Mouse (Mus musculus) adrenal gland (tissue): ENCODE results near the gene Abcc8.
"Not testable (repeated sequence)": the region's sequence is repeated elsewhere in the genome, so short reads cannot be mapped to it uniquely, and the experiment has no call there.

ENCODE experiments used
- intact Hi-C: fragments of 180-260 bp; cut with DNase I; formaldehyde crosslinking; loops from one replicate; pipeline ENCODE4 v1.15.1; 2025
- long read RNA-seq, 2 experiments: library from polyadenylated mRNA; unstranded; transcript quantifications; one replicate each; pipeline ENCODE4 v2.0.0; 2020; ENCODE audit warnings: borderline replicate concordance in 1 of 2; ENCODE audit not compliant: insufficient replicate concordance in 1 of 2

The Abcc8 gene
- long read RNA-seq, experiment 1 = 0 reads
- long read RNA-seq, experiment 2 = 0 reads

GRCm38 (mm10) chr7:46179431-46180275 lies at the start of gene Abcc8:
Gene Abcc8 (minus strand): TSS chr7:46180033.
- intact Hi-C loops = no loop called here

DNA sequence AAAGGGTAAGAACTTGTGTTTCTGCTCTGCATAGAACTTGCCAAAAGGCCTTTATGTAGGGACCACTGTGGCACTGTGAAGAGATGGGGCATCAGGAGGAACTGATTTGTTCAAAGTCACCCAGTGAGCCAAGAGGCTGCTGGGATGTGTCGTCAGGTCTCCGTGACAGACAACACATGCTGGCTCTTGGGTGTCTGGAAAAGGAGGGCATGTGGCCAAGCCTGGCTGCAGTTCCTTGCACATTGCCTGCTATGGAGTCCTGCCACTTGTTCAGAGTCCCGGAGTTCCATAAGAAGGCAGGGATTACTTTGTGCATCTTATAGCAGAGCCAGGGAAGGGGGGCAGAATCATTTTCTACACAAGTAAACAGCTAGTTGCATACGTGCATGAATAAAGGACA lies 47.1 kb upstream of the Abcc8 start:
- intact Hi-C loops = loop anchor here (2.0 kb wide), 1 partner anchor 130 kb away; no protein-coding TSS in a partner anchor

- intact Hi-C loops = loop anchor here (2.0 kb wide), 1 partner anchor 129 kb away; no protein-coding TSS in a partner anchor
These were observed 46.4 kb upstream of the Abcc8 start for GRCm38 (mm10) chr7:46226253-46226652.

GRCm38 (mm10) chr7:46220591-46221129 lies 40.8 kb upstream of the Abcc8 start:
- intact Hi-C loops = no loop called here

DNA sequence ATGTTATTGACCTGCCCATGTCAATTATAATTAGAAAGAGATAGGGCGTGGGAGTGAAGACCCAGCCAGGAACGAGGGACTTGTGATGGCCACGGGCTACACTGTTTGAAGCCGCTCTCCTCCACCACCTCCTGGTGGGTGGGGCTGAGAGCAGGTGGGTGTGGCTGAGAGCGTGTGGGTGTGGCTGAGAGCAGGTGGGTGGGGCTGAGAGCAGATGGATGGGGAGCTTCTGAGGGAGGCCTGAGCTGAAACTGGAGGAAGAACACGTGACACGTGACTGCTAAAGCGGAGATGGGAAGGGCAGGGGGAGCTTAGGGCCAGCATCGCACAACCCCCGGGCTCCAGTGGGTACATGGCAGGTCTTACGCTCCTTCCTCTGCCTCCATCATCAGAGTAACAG lies 38.6 kb upstream of the Abcc8 start:
- intact Hi-C loops = no loop called here

- intact Hi-C loops = no loop called here
These were observed 36.6 kb upstream of the Abcc8 start for GRCm38 (mm10) chr7:46216481-46216880.

- intact Hi-C loops = no loop called here
These were observed 30.4 kb upstream of the Abcc8 start for GRCm38 (mm10) chr7:46210276-46210675.

DNA sequence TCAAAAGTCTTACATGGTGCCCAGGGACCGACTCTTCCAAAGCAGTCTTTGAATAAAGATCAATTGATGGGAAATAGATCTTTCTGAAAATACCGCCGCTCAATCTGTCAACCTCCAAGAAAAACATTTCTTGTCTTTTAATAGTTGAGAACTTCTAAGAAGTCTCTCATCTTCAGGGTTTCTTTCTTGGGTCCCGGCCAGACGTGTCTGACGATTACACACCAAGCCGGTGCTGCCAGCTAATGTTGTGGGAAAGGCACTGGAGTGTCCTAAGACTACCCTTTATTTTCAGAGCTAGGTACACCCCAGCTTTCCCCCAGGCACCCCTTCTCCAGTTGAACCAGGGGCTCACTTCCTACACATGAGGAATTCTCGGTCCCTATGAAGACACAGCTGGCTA lies 28.3 kb upstream of the Abcc8 start:
- intact Hi-C loops = no loop called here

- intact Hi-C loops = loop anchor here (1.0 kb wide), 1 partner anchor 108 kb away; no protein-coding TSS in a partner anchor
These were observed 24.9 kb upstream of the Abcc8 start for GRCm38 (mm10) chr7:46204775-46205174.

GRCm38 (mm10) chr7:46204046-46204471 lies 24.2 kb upstream of the Abcc8 start:
- intact Hi-C loops = loop anchor here (1.0 kb wide), 1 partner anchor 108 kb away; no protein-coding TSS in a partner anchor

GRCm38 (mm10) chr7:46201649-46202048 lies 21.8 kb upstream of the Abcc8 start:
- intact Hi-C loops = no loop called here

- intact Hi-C loops = no loop called here
These were observed 20.2 kb upstream of the Abcc8 start for GRCm38 (mm10) chr7:46200021-46200420.

DNA sequence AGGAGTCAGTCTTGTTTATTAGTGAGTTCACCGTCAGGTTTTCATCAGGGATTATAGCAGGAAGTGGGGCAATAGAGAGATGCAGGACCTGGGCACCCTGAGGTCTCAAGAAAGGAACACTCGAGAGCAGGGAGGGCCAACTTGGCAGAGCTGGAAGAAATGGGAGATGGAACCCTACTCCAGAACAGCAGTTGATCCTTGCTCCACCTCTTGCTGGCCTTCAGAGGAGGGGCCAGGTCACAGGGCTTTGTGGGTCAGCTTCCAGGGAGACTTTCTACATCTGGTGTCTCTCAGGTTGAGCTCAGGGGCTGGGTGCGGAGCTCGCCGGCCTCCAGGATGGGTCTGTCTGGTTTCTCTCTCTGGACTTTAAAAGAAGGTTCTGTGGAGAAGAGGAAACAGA lies 15.5 kb upstream of the Abcc8 start:
- intact Hi-C loops = no loop called here

GRCm38 (mm10) chr7:46184232-46184631 lies 4.4 kb upstream of the Abcc8 start:
- intact Hi-C loops = no loop called here

DNA sequence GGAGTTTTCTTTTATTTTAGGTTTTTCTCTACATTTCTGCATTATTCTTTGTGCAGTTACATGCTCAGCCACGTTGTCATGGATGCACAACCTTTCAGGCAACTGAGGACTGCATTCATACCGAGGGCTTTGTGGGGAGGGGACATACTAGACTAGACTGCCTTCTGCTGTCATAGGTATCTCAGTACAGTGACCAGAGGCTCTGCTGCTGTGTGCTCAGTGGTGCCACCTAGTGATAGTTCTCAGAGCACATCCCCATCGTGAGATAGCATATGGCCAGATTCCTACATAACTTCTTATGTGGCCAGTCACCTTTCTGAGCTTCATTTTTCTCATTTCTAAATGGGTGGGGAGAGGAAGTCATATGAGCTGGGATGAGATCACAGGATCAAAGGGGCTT lies 1.8 kb upstream of the Abcc8 start:
- intact Hi-C loops = no loop called here

DNA sequence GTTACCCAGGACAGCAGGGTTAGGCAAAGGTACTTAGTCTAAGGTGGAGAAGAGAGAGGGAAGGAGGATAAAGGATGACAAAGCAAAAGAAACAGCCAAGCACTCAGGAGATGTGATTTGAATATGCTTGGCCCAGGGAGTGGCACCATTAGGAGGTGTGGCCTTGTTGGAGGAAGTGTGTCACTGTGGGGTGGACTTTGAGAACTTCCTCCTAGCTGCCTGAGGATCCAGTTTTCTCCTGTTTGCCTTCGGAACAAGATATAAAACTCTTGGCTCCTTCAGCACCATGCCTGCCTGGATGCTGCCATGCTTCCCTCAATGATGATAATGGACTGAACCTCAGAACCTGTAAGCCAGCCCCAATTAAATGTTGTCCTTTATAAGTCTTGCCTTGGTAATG lies 10.9 kb downstream of the Abcc8 start:
- intact Hi-C loops = not testable (repeated sequence)

- intact Hi-C loops = no loop called here
These were observed 11.4 kb downstream of the Abcc8 start for GRCm38 (mm10) chr7:46168402-46168801.

DNA sequence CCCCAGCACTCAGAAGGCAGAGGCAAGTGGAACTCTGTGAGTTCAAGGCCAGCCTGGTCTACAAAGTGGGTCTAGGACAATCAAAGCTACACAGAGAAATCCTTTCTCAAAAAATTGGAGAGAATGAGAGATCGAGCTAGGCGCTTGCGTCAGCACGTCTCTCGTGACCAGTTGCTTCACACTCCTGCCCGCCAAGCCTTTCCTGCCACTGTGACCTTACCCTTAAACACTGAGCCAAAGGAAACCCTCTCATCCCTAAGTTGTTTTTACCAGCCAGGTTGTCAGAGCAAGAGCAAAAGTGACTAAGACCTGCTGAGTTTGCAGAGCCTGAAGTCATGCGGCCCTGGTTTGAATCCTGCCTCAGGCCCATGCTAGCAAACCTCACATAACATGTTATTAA lies 11.9 kb downstream of the Abcc8 start:
- intact Hi-C loops = no loop called here

DNA sequence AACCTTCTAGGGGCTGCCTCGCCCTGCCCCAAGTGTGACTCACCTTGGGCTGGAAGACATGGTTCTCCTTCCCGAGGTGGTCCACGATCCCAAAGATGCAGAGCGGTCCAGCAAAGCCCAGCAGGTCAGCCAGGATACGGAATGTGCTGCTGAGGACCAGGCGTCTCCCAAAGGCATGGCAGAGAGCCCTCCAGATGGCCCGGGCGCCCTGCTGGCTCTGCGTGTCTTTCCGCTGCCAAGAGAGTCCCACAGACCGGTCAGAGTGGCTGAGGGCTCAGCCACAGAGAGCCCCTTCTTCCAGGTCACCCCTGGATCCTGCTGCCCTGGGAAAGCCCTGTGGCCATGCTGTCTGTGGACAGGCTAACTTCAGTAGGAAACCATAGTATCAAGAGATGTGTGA lies 14.0 kb downstream of the Abcc8 start:
- intact Hi-C loops = no loop called here

DNA sequence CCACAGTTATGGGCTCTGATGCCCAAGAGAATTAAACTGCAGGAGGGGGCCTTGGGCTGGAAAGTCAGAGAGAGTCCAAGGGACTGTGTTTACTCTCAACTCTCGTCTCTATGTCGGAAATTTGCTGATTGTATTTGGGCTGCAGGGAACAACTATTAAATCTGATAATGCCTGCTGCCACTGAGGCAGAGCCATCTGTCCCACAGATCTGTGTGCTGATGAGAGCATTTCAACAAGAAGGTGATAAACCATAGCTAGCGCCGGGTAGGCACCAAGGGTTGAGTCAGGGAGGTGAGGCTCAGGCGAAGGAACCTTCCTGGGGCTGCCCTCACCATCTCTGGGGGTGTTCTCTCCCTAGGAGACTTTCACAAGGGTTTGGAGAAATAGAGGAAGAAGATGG lies 17.1 kb downstream of the Abcc8 start:
- intact Hi-C loops = no loop called here

DNA sequence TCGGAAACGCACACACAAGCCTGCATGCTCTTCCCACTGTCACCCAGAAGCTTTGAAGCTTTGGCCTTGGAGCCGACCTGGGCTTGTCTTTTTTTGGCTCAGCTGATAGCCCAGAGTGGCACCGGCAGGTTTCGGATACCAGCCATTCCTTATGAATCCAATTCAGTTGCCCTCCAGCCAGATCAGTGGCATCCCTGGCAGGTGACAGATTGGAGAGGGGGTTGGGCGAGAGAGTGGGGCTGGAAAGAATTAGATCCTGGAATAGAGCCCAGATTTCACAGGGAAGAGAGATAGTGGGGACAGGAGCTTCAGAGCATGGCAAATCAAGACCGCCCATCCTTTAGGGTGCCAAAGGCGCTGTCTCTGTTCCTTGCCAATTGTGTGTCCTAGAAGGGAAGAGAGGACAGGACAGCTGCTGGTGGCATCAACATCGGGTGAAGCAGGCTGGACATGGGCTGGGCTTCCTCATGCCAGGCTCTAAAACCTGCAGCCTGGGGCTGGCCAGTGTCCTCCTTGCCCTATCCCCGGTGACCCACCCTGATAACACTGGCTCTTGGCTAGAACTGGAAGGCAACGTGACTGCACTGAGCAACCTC lies 17.6 kb downstream of the Abcc8 start:
- intact Hi-C loops = no loop called here

DNA sequence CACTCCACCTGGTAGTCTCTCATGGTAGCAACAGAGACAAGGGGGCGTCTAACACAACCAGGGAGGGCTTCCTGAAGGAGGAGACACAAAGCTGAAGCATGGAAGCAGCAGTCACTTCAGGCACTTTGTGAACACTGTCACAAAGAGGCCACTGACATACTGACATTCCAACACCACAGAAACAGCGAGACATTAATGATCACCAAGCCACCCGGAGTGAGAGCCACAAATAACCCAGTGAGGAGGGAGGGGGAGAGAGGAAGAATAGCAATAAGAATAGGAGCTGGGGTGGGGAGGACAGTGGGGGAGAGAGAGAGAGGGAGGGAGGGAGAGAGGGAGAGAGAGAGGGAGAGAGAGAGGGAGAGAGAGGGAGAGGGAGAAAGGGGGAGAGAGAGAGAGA lies 18.2 kb downstream of the Abcc8 start:
- intact Hi-C loops = no loop called here
